Mouse (Mus musculus) kidney, postnatal 0 days (tissue): Measurements from ENCODE around the gene Slc35b3. TPM values are rescaled to one million over a fixed set of nuclear protein-coding genes. Genes with fewer than 3 reads are reported as not detected.

Experiments used
- ATAC-seq: fragments of 200-750 bp; cut with Nextera tagmentation; replicated peaks from 2 replicates; pipeline ENCODE4 v1.8.0; 2017; ENCODE audit warnings: low read depth, moderate number of reproducible peaks, moderate TSS enrichment, moderate library complexity; ENCODE audit not compliant: low FRiP score
- DNase-seq: peaks from one replicate; pipeline ENCODE4 v3.0.0-alpha.2; 2016; ENCODE audit warnings: low spot score
- H3K27ac ChIP-seq: fragments of 300-500 bp; sonication (generic); 2 replicates; pipeline ENCODE4 v1.5.1; 2014; ENCODE audit warnings: mild to moderate bottlenecking
- H3K27me3 ChIP-seq: fragments of 300-500 bp; sonication (generic); 2 replicates; pipeline ENCODE4 v1.6.1; 2014; ENCODE audit warnings: low read length, mixed read lengths; ENCODE audit not compliant: insufficient read depth
- H3K36me3 ChIP-seq: fragments of 300-500 bp; sonication (generic); 2 replicates; pipeline ENCODE4 v1.6.1; 2014; ENCODE audit warnings: low read length, mixed read lengths; ENCODE audit not compliant: insufficient read depth
- H3K4me1 ChIP-seq: fragments of 300-500 bp; sonication (generic); replicated peaks from 2 replicates; pipeline ENCODE4 v1.6.1; 2014; ENCODE audit warnings: antibody characterized with exemption, low read length, mixed read lengths; ENCODE audit not compliant: insufficient read depth
- H3K4me2 ChIP-seq: fragments of 300-500 bp; sonication (generic); 2 replicates; pipeline ENCODE4 v1.6.1; 2014; ENCODE audit warnings: mild to moderate bottlenecking, low read length, moderate library complexity, mixed read lengths
- H3K4me3 ChIP-seq: fragments of 300-500 bp; sonication (generic); replicated peaks from 2 replicates; pipeline ENCODE4 v1.5.1; 2014; ENCODE audit warnings: low read depth, low read length
- H3K9ac ChIP-seq: fragments of 300-500 bp; sonication (generic); 2 replicates; pipeline ENCODE4 v1.6.1; 2014; ENCODE audit warnings: low read depth, low read length
- H3K9me3 ChIP-seq: fragments of 300-500 bp; sonication (generic); replicated peaks from 2 replicates; pipeline ENCODE4 v1.6.1; 2016; ENCODE audit warnings: low read length, inconsistent platforms, mixed read lengths
- CTCF ChIP-seq: IDR thresholded peaks from 2 replicates; pipeline ENCODE4 v1.5.1; 2016; ENCODE audit warnings: antibody characterized with exemption, low read depth, mild to moderate bottlenecking, moderate library complexity
- WGBS: fragments of 180-500 bp; shearing (Covaris S2); extraction: QIAGEN DNeasy Blood & Tissue Kit; methylation state at CpG from one replicate; pipeline ENCODE4 v1.1.7; 2014; 5-methylcytosine and 5-hydroxymethylcytosine counted together
- polyA plus RNA-seq: library from polyadenylated mRNA; unstranded; fragments of >200 nt; fragmentation: Nextera tagmentation; extraction: Ambion mirVana; gene quantifications from 2 replicates; pipeline ENCODE4 v1.2.1, GENCODE M21; 2015

The Slc35b3 gene
- polyA plus RNA-seq, 1 experiment from 2014 or later, result 49.4 TPM

DNA sequence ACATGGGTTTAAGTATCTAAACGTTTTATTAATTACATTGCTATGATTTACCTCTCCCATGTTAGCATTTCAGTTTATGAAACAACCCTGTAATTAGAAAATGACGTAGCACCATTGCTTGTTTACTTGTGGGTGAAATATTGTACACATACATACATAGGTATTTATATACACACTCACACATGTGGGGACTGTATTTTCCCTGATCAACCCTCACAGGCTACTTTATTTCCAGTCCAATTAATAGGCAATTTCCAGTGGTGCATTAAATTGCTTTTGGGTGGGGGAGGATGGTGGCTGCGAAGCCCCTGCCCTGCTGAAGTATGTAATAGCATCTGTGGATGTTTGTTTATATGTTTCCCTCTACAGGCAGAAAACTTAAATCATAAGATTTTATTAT lies 68.3 kb downstream of the Slc35b3 start:
- 47% methylated on average over 3 of the region's 3 CpGs for WGBS
- no peak for ATAC-seq
- H3K9ac ChIP-seq, result no peak overlapping the region

More for the DNA sequence above, 68.3 kb downstream of the Slc35b3 start:
- Histone ChIP-seq H3K36me3 (no peaks in the 10 kb centered on the region), H3K27me3 (no peaks in the 10 kb centered on the region), H3K4me2 (no peak overlapping the region), H3K4me3 (no peak overlapping the region), H3K27ac (no peak overlapping the region), H3K9me3 (no peaks in the 10 kb centered on the region), H3K4me1 (no peaks in the 10 kb centered on the region)
- no peak for TF ChIP-seq CTCF
- DNase-seq, result no peak
